Mouse (Mus musculus) stomach, embryonic 14.5 days (tissue): ENCODE results near the gene Zfp788. TPM values are rescaled to one million over a fixed set of nuclear protein-coding genes. Genes with fewer than 3 reads are reported as not detected.
"Not testable (repeated sequence)": the region's sequence is repeated elsewhere in the genome, so short reads cannot be mapped to it uniquely, and the experiment has no call there.

Source experiments
- ATAC-seq: fragments of 200-750 bp; cut with Nextera tagmentation; 2 replicates; pipeline ENCODE4 v1.8.0; 2017; ENCODE audit warnings: low read depth, moderate TSS enrichment; ENCODE audit not compliant: insufficient number of reproducible peaks, insufficient read depth, low FRiP score
- H3K27ac ChIP-seq: fragments of 300-500 bp; sonication (generic); 2 replicates; pipeline ENCODE4 v1.5.1; 2014; ENCODE audit warnings: mild to moderate bottlenecking, low read length, moderate library complexity, mixed read lengths
- H3K27me3 ChIP-seq: fragments of 300-500 bp; sonication (generic); 2 replicates; pipeline ENCODE4 v1.6.1; 2014; ENCODE audit warnings: low read length, control low read depth, mixed read lengths; ENCODE audit not compliant: control insufficient read depth, insufficient read depth
- H3K36me3 ChIP-seq: fragments of 300-500 bp; sonication (generic); 2 replicates; pipeline ENCODE4 v1.6.1; 2014; ENCODE audit warnings: mild to moderate bottlenecking, control low read depth, low read length, moderate library complexity, mixed read lengths; ENCODE audit not compliant: control insufficient read depth, insufficient read depth
- H3K4me1 ChIP-seq: fragments of 300-500 bp; sonication (generic); 2 replicates; pipeline ENCODE4 v1.6.1; 2014; ENCODE audit warnings: low read length, control low read depth, mixed read lengths; ENCODE audit not compliant: control insufficient read depth, insufficient read depth
- H3K4me2 ChIP-seq: fragments of 300-500 bp; sonication (generic); replicated peaks from 2 replicates; pipeline ENCODE4 v1.6.1; 2014; ENCODE audit warnings: low read depth, low read length, control low read depth
- H3K4me3 ChIP-seq: fragments of 300-500 bp; sonication (generic); 2 replicates; pipeline ENCODE4 v1.5.1; 2014; ENCODE audit warnings: low read depth, low read length, control low read depth
- H3K9ac ChIP-seq: fragments of 300-500 bp; sonication (generic); replicated peaks from 2 replicates; pipeline ENCODE4 v1.6.1; 2014; ENCODE audit warnings: low read depth, mild to moderate bottlenecking, control low read depth, low read length, moderate library complexity, mixed read lengths
- H3K9me3 ChIP-seq: fragments of 300-500 bp; sonication (generic); 2 replicates; pipeline ENCODE4 v1.6.1; 2016; ENCODE audit warnings: low read depth, low read length, control low read depth; ENCODE audit not compliant: control insufficient read depth
- WGBS: fragments of 180-500 bp; shearing (Covaris S2); extraction: QIAGEN DNeasy Blood & Tissue Kit; methylation state at CpG from one replicate; pipeline ENCODE4 v1.1.7; 2014; 5-methylcytosine and 5-hydroxymethylcytosine counted together
- polyA plus RNA-seq: library from polyadenylated mRNA; unstranded; fragments of >200 nt; fragmentation: Nextera tagmentation; extraction: Ambion mirVana; gene quantifications from 2 replicates; pipeline ENCODE4 v1.2.1, GENCODE M21; 2014

Zfp788 gene
- polyA plus RNA-seq, 1 experiment from 2014 or later, result 13.2 TPM

DNA sequence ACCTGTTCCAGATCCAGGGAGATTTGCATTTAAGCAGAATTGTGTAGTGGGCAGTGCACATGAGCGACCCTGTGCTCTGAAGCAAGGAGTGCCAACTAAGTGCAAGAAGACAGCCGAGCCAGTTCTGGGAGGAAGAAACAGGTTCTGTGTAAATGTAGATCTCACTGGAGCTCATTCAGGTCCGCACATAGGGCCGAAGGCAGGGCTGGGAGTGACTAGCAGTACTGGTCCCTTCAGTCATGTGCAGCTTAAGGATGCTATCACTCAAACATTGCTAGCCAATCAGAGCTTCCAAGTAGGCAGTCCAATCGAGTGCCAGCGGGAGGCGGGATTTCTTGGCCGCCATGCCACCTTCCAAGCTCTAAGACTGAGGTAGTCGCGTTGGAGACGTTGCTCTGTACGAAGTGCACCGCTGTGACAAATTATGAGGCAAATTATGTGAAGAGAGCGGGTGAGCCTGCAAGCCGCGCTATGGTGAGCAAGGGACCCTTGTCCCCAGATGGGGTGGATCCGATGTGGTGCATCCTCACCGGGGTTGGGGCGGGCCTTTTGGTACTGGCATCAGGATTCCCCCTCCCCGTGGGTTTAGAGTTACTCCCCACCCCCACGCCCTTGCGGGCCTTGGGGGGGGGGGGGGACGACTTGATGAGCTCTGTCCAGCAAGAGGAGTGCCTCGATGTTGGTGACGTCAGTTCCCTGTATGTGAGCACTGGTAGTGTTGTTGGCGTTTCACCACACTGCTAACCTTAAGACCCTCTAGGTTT is 400 bp downstream of the Zfp788 start:
- H3K4me1 ChIP-seq, result 0 out of 2 replicates have a peak, but pooled peaks cover 3% of the 10 kb centered on the region
- under 1% methylated on average over 25 of the region's 26 CpGs for WGBS
- peak overlapping the region; percentile 58 for H3K4me3 ChIP-seq
- H3K9ac ChIP-seq, result peak overlapping the region; percentile 65
- peaks cover 6% of the 10 kb centered on the region; the same call in 1 of the 2 replicates for H3K9me3 ChIP-seq
- H3K27me3 ChIP-seq, result no peaks in the 10 kb centered on the region
- peak overlapping the region; percentile 95 for H3K27ac ChIP-seq
- ATAC-seq, result peak; percentile 96
- H3K4me2 ChIP-seq, result peak overlapping the region; percentile 81
- peaks cover 19% of the 10 kb centered on the region for H3K36me3 ChIP-seq

GRCm38 (mm10) chr7:41674326-41674725 is 41.3 kb downstream of the Zfp788 start:
- ATAC-seq, H3K4me2 ChIP-seq, H3K4me1 ChIP-seq, H3K36me3 ChIP-seq, H3K27me3 ChIP-seq, H3K27ac ChIP-seq, H3K9ac ChIP-seq, H3K4me3 ChIP-seq, H3K9me3 ChIP-seq: not testable (repeated sequence)
- 69% methylated on average over 1 of the region's 1 CpGs for WGBS

Other genes starting within 250 kb of the Zfp788 start
- gene AI987944, start 239.8 kb upstream of the Zfp788 start, polyA plus RNA-seq, result 13.3 and 15.0 TPM in 2 replicates
- 0.46 and 0.48 TPM in 2 replicates for gene Vmn2r57, start 184.5 kb upstream of the Zfp788 start, polyA plus RNA-seq
- 0.10 and 0.22 TPM in 2 replicates for gene Gm20449, start 133.8 kb upstream of the Zfp788 start, polyA plus RNA-seq
- gene AW146154, start 133.3 kb upstream of the Zfp788 start, polyA plus RNA-seq, result 13.8 and 16.3 TPM in 2 replicates
- not detected in 2 replicates for gene Gm6871, start 59.5 kb upstream of the Zfp788 start, polyA plus RNA-seq
- 13.8 and 14.2 TPM in 2 replicates for gene 2610021A01Rik, start 34.0 kb upstream of the Zfp788 start, polyA plus RNA-seq
- not detected in 2 replicates for gene Vmn2r58, start 239.5 kb downstream of the Zfp788 start, polyA plus RNA-seq